Mouse (Mus musculus): ENCODE measurements at regions not wholly inside any gene's neighbourhood (a gene's known extent, or its start where the extent isn't known, plus 50 kb on each side); places are given as distances from the start of the nearest gene placed in this dataset.

DNA sequence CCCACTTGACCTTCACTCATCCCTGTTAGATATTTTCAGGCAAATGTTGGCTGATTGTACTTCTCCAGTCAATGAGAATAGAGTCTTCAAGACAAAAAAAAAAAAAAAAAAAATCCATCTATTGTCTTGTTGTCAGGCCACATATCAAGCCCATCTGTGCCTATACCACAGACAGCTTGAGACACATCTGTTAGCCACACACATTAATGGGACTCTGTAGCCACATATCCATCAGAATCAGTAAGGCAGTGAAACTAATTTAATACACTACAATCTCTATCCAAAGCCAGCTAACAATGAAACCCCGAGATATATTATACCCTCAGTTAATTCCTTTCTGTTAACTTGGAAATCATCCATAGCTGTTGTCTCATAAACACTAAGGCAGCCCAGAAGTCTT is 667.1 kb downstream of the Defb40 start:
- Histone ChIP-seq H3K27ac (ENCODE audit: control insufficient read depth, low read depth, low read length) (no peak overlapping the region), H3K4me1 (ENCODE audit: control insufficient read depth in 1 of 2, insufficient read depth in 2 of 2, low read length in 2 of 2) (no peaks in the 10 kb centered on the region), H3K9me3 (replicated peaks; ENCODE audit: insufficient read depth, low read length) (no peaks in the 10 kb centered on the region), H3K79me2 (ENCODE audit: control insufficient read depth, insufficient read depth, low read length, poor library complexity) (no peaks in the 10 kb centered on the region), H3K9ac (ENCODE audit: control insufficient read depth, low read depth, low read length, poor library complexity, severe bottlenecking) (no peak overlapping the region), H3K27me3 (ENCODE audit: control insufficient read depth in 1 of 2, insufficient read depth in 2 of 2, low read length in 2 of 2) (no peaks in the 10 kb centered on the region), H3K4me3 (ENCODE audit: control insufficient read depth in 1 of 2, insufficient read depth in 1 of 2, low read depth in 2 of 2, low read length in 2 of 2) (no peak overlapping the region), H3K36me3 (ENCODE audit: control insufficient read depth in 1 of 2, insufficient read depth in 2 of 2, low read length in 2 of 2) (no peaks in the 10 kb centered on the region)
- TF ChIP-seq ZKSCAN1 (IDR thresholded peaks at IDR 0.05; ENCODE audit: low read depth, low read length) (no peak), SIN3A (IDR thresholded peaks at IDR 0.05; ENCODE audit: low read length) (no peak), KAT2A (conservative IDR thresholded peaks at IDR 0.05; ENCODE audit: low read depth, low read length) (no peak), ELF1 (IDR thresholded peaks at IDR 0.05; ENCODE audit: low read depth, low read length) (no peak), TBP (IDR thresholded peaks at IDR 0.05; ENCODE audit: low read depth, low read length) (no peak)
- no peak for DNase-seq (ENCODE audit: low read depth, low spot score)

DNA sequence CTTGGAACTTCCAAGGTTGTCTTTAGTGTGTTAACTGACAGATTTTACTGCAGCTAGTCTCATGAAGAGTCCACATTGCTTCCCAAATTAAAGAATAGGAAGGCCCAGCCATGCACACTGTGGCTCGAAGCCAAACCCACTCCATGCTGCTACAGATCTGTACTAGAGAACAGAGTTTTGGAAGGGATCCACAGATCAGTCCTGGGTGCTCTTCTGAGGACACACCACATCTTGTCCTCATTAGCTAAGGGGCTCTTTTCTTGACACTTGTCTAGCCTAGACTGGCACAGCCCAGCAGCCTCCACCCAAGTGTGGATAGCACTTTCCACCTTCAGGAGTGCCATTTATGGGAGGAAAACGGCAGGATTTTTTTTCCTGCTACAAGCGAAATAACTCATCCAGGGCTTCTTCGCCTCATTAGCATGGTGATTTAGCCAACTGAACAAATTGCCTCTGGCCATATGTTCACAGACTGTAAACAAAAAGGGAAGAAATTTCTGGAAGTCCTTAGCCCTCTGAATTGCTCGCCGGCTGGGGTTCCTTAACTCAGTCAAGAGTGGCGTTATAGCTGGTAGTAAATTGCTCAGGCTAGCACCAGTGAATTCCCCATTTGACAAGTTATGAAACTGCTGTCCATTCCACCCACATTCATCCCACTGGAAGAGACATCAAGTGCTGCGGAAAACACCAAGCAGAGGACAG is 690.4 kb downstream of the Defb40 start:
- Histone ChIP-seq H3K36me3 (ENCODE audit: control insufficient read depth in 1 of 2, insufficient read depth in 2 of 2, low read length in 2 of 2) (no peaks in the 10 kb centered on the region), H3K9ac (ENCODE audit: control insufficient read depth, low read depth, low read length, poor library complexity, severe bottlenecking) (no peak overlapping the region), H3K9me3 (replicated peaks; ENCODE audit: insufficient read depth, low read length) (no peaks in the 10 kb centered on the region), H3K4me3 (ENCODE audit: control insufficient read depth in 1 of 2, insufficient read depth in 1 of 2, low read depth in 2 of 2, low read length in 2 of 2) (no peak overlapping the region), H3K27ac (ENCODE audit: control insufficient read depth, low read depth, low read length) (no peak overlapping the region), H3K79me2 (ENCODE audit: control insufficient read depth, insufficient read depth, low read length, poor library complexity) (no peaks in the 10 kb centered on the region), H3K27me3 (ENCODE audit: control insufficient read depth in 1 of 2, insufficient read depth in 2 of 2, low read length in 2 of 2) (no peaks in the 10 kb centered on the region), H3K4me1 (ENCODE audit: control insufficient read depth in 1 of 2, insufficient read depth in 2 of 2, low read length in 2 of 2) (no peaks in the 10 kb centered on the region)
- TF ChIP-seq HCFC1 (IDR thresholded peaks at IDR 0.05; ENCODE audit: low read depth, low read length): no peak
- TF ChIP-seq MAFK (IDR thresholded peaks at IDR 0.05; ENCODE audit: borderline replicate concordance, low read depth, low read length): no peak
- no peak for TF ChIP-seq MAZ (IDR thresholded peaks at IDR 0.05; ENCODE audit: low read depth, low read length)
- TF ChIP-seq TCF12 (IDR thresholded peaks at IDR 0.05; ENCODE audit: low read depth, low read length): no peak
- no peak for TF ChIP-seq MYC (IDR thresholded peaks at IDR 0.05; ENCODE audit: low read depth, low read length)
- TF ChIP-seq GATA1 (IDR thresholded peaks at IDR 0.05; ENCODE audit: low read depth, low read length): no peak
- TF ChIP-seq USF2 (IDR thresholded peaks at IDR 0.05; ENCODE audit: borderline replicate concordance in 1 of 2, insufficient read depth in 1 of 2, low read depth in 1 of 2, low read length in 2 of 2): no peak
- no peak for TF ChIP-seq CTCF (IDR thresholded peaks at IDR 0.05 in 2 of 3, conservative IDR thresholded peaks at IDR 0.05 in 1 of 3; ENCODE audit: control insufficient read depth in 1 of 3, insufficient read depth in 1 of 3, low read depth in 2 of 3, low read length in 3 of 3, poor library complexity in 1 of 3, severe bottlenecking in 1 of 3)
- no peak for TF ChIP-seq NELFE (IDR thresholded peaks at IDR 0.05; ENCODE audit: low read depth, low read length)
- TF ChIP-seq SIN3A (IDR thresholded peaks at IDR 0.05; ENCODE audit: low read length): no peak
- no peak for TF ChIP-seq POLR2AphosphoS2 (IDR thresholded peaks at IDR 0.05; ENCODE audit: low read length)
- no peak for TF ChIP-seq MEF2A (IDR thresholded peaks at IDR 0.05; ENCODE audit: extremely low read depth, insufficient replicate concordance, low read depth, low read length, poor library complexity, severe bottlenecking)
- no peak for TF ChIP-seq CHD1 (IDR thresholded peaks at IDR 0.05; ENCODE audit: low read depth, low read length)
- no peak for DNase-seq (ENCODE audit: low read depth, low spot score)
